Mouse (Mus musculus) erythroblast, adult 5-6 weeks (primary cell): ENCODE results near the gene Gm21970. TPM values are rescaled to one million over a fixed set of nuclear protein-coding genes. Genes with fewer than 3 reads are reported as not detected.
A peak's percentile ranks its signal among the peaks of the same experiment; 100 is the strongest.

Experiments
- ATAC-seq: replicated peaks from 2 replicates; pipeline ENCODE4 v1.8.0; 2016; ENCODE audit warnings: moderate number of reproducible peaks, mild to moderate bottlenecking, moderate TSS enrichment, inconsistent platforms; ENCODE audit not compliant: poor library complexity, low FRiP score, severe bottlenecking
- total RNA-seq, 2 experiments: library from RNA; stranded (forward) in 1 of 2; stranded (reverse) in 1 of 2; fragments of 150-400 nt in 1 of 2; fragments of 200-764, 138-1000 nt in 1 of 2; gene quantifications; 2 replicates each; pipeline versions ENCODE4 v1.2.3 to v1.2.4; 2015 to 2017; ENCODE audit warnings: low replicate concordance in 2 of 2

Gm21970 gene
- total RNA-seq, 2 experiments from 2014 or later, result 12.3 TPM; not detected in 1

DNA sequence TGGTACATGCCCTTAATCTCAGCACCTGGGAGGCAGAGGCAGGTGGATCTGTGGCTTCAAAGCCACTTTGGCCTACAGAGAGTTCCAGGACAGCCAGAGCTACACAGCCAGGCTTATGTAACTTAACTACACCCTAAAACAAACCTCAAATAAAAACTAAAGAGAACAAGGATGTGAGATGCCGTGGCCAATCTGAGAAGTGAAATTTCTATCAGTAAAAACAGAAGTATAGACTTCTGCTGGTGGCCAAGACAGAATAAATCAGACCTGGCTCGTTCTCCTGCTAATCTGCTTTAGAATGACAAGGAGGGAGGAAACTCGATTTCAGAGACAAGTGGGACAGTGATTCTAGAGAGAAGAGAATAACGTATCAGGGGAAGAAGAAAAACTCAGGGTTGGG is 64.3 kb downstream of the Gm21970 start:
- no peak for ATAC-seq

DNA sequence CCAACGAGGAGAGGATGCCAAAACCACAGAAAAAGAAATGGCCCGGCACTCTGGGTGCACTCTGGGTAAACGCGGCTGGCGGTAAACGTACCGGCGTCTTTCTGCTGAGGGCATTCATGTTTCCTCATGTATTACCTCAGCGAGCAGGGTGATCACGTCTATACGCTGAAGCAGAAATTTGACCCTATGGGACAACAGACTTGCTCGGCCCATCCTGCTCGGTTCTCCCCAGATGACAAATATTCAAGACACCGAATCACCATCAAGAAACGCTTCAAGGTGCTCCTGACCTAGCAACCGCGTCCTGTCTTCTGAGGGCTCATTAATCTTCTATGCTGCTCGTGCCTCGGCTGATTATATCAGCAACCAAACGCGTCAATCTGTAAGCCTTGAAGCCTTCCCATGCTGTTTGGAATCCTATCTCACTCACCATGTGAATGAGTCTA is 66.8 kb downstream of the Gm21970 start:
- 0 out of 2 replicates have a peak, but pooled peaks have one; percentile 22 for ATAC-seq

DNA sequence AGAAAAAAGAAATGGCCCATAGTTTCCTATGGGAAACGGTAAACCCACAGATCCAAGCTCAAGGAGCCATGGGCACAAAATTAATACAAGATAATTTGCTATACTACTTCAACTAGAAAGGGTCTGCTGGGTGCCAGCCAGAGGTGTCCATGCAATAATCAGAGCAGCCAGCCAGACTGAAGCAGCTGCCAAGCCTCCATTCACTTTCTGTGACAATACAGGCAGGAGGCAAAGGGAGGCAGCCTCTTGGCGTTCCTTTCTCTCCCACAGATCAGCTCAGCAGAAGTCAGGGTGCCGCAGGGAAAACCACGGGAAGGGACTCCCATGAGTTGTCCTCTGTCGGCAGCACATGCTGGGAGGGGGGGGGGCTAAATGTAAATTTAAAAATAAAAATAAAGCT is 67.5 kb downstream of the Gm21970 start:
- ATAC-seq, result no peak

DNA sequence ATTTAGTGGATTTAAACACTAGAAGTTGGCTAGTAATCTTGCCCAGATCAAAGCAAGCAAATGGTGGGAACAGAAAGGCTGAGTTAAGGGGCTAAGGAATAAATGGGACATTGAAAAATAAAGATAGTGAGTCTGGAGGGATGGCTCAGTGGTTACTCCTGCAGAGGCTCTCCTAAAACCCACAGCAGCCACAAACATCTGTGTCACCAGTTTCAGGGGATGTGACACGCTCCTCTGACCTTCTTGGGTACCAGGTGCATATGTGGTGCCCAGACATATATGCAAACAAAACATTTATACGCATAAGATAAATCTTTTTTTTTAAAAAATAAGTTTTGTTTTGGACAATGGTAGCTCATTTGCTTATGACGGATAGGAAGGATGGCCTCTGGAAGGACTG is 67.9 kb downstream of the Gm21970 start:
- no peak for ATAC-seq

DNA sequence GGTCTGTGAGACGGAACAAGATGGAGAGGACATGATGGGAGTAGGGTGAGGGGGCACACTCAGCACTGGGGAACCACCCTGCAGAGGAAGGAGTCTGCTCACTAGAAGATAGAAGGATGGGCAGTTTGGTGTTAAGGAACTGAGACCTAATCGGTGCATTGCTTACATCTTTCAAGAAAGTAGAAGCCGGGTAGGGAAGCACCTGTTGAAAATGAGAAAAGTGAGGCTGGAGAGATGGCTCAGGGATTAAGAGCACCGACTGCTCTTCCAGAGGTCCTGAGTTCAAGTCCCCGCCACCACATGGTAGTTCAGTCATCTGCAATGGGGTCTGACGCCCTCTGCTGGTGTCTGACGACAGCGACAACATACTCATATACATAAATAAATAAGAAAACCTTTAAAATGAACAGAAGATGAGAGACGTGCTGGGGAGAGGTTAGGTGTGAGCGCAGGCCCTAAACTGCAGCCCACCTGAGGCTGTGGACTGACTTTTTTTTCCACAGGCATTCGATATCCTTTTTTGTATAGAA is 68.4 kb downstream of the Gm21970 start:
- ATAC-seq, result no peak

DNA sequence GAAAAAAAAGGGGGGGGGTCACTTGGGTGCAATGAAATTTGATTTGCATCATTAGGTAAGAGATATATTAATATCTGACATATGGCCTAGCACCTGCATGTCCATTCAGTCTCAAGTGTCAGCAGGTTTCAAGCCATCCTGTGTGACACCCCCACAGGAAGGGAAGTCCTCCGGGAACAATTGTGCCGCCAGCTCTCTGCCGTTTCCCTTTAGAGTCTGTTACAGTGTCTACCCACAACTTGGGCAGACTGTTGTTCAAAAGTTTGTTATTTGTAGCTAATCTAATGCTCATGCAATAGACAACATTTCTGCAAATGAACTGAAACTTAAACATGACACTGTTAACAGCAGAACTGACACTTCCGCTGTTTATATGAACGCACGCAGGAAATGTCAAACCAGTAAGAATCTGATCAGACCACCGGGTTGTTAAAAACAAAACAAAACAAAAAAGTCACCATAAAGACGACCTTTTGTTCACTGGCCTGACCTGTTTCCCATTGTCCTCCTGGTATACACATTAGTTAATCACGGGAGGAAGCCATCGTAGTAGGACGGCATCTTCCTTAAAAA is 69.6 kb downstream of the Gm21970 start:
- no peak for ATAC-seq

- no peak for ATAC-seq
These were observed 70.3 kb downstream of the Gm21970 start for GRCm38 (mm10) chr16:91461773-91462181.

- ATAC-seq, result no peak
These were observed 71.1 kb downstream of the Gm21970 start for GRCm38 (mm10) chr16:91462644-91463043.

GRCm38 (mm10) chr16:91463400-91463799 is 71.9 kb downstream of the Gm21970 start:
- no peak for ATAC-seq

GRCm38 (mm10) chr16:91463836-91464400 is 72.4 kb downstream of the Gm21970 start:
- ATAC-seq, result no peak

DNA sequence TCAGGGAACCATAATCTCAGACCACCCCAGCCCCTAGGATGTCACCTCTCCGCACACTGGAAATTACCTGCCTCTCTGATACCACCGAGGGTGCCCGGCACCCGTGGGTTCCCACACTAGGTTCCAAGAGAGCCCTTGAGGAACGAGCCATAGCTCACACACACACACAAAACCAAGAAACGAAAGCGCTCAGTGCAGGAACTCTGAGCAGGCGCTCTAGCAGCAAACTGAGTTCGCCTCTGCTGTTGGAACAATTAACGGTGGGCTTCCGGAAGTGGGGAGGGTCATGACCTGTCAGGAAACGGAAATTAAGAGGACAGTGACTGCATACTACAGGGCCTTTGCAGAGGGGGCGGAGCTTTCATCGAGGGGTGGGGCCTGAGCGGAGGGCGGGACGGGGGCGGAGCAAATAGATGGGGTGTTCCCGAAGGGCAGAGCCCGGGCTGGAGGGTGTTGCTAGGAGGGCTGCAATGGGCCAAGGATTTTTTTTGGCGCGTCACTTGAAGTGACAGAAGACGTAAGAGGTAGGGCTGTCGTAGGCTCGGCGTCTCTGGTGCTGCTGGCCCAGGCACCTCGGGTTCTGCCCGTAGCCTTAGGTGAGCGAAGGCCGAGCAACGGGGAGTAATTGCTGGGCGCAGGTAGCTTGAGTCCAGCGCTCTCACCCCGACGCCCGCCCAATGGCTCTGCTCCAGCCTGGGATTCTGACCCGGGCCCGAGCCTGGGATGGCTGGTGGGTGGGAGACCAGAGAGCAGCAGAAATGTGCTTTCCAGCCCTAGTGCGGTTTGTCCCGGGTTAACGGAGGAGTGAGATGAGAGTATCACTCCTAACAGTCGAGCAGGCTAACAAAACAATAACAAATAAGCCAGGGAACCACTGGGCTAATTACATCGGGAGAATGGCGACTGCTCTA is 73.3 kb downstream of the Gm21970 start:
- ATAC-seq, result peak; percentile 80

DNA sequence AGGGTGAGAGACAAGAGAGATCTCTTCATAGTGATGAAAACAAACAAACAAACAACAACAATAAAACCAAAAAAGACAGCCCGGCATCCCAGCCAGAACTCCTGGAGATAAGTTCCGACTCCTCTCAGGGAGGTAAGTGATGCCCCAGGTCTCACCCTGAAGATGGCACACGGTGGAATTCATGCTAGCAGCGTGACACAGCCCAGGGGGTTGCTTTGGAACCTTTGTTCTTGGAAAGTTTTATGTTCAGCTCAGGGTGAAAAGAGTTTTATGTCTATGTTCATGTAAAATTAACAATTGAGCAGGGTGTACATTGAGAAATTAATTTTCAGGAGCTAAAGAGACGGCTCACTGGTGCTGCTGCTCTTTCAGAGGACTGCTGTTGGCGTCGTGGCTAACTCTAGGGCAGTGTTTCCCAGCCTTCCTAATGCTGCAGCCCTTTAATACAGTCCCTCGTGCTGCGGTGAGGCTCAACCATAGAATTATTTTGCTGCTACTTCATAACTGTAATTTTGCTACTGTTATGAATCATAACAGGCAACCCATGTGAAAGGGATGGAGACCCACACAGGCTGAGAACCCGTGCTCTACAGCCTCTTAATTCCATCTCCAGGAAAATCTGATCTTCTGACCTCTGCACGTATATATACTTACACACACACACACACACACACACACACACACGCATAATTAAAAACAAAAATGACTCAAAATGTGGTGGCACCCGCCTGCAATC is 74.2 kb downstream of the Gm21970 start:
- ATAC-seq, result peak; percentile 48

GRCm38 (mm10) chr16:91466566-91466965 is 75.0 kb downstream of the Gm21970 start:
- ATAC-seq, result no peak

Other genes with a start within 250 kb of the Gm21970 start
- gene Olig2, start 166.3 kb upstream of the Gm21970 start, total RNA-seq (2015; ENCODE audit: low replicate concordance), result not detected in 2 replicates
- gene Olig2, start 166.3 kb upstream of the Gm21970 start, total RNA-seq (2017; ENCODE audit: low replicate concordance), result not detected in 2 replicates
- gene Olig1, start 121.9 kb upstream of the Gm21970 start, total RNA-seq (2015; ENCODE audit: low replicate concordance), result not detected in 2 replicates
- not detected in 2 replicates for gene Olig1, start 121.9 kb upstream of the Gm21970 start, total RNA-seq (2017; ENCODE audit: low replicate concordance)
- 126 and 156 TPM in 2 replicates for gene Ifnar2, start 18.9 kb upstream of the Gm21970 start, total RNA-seq (2015; ENCODE audit: low replicate concordance)
- 132 and 164 TPM in 2 replicates for gene Ifnar2, start 18.9 kb upstream of the Gm21970 start, total RNA-seq (2017; ENCODE audit: low replicate concordance)
- 43.9 and 52.3 TPM in 2 replicates for gene Il10rb, start 14.4 kb downstream of the Gm21970 start, total RNA-seq (2015; ENCODE audit: low replicate concordance)
- gene Il10rb, start 14.4 kb downstream of the Gm21970 start, total RNA-seq (2017; ENCODE audit: low replicate concordance), result 39.4 and 48.8 TPM in 2 replicates
- 81.7 and 93.6 TPM in 2 replicates for gene Ifnar1, start 93.5 kb downstream of the Gm21970 start, total RNA-seq (2015; ENCODE audit: low replicate concordance)
- gene Ifnar1, start 93.5 kb downstream of the Gm21970 start, total RNA-seq (2017; ENCODE audit: low replicate concordance), result 133 and 147 TPM in 2 replicates
- gene Ifngr2, start 155.4 kb downstream of the Gm21970 start, total RNA-seq (2015; ENCODE audit: low replicate concordance), result 6.7 and 13.3 TPM in 2 replicates
- gene Ifngr2, start 155.4 kb downstream of the Gm21970 start, total RNA-seq (2017; ENCODE audit: low replicate concordance), result 3.9 and 6.4 TPM in 2 replicates
- gene Tmem50b, start 206.1 kb downstream of the Gm21970 start, total RNA-seq (2015; ENCODE audit: low replicate concordance), result 20.8 and 23.6 TPM in 2 replicates
- gene Tmem50b, start 206.1 kb downstream of the Gm21970 start, total RNA-seq (2017; ENCODE audit: low replicate concordance), result 11.2 and 12.0 TPM in 2 replicates
- gene Dnajc28, start 227.3 kb downstream of the Gm21970 start, total RNA-seq (2015; ENCODE audit: low replicate concordance), result 4.2 TPM in 2 replicates
- 9.5 and 12.0 TPM in 2 replicates for gene Dnajc28, start 227.3 kb downstream of the Gm21970 start, total RNA-seq (2017; ENCODE audit: low replicate concordance)